26 mouse cellular contexts compared by ENCODE assay signal in genomic region chr2:19512381-19512780, GRCm38 (mm10). TPM values are rescaled to one million over a fixed set of nuclear protein-coding genes. Genes with fewer than 3 reads are reported as not detected.
"Had no signal": no experiment of that assay in that cellular context is flagged by ENCODE, and none has a peak within 500 bp of the region (broad histone marks: within the 10 kb centered on the region; RNA-seq: fewer than 3 reads in every experiment).

No protein-coding gene starts in this region.

- H3K4me1 ChIP-seq: limb, embryonic 15.5 days; midbrain, embryonic 12.5 days; midbrain, embryonic 15.5 days; neural tube, embryonic 13.5 days; stomach, embryonic 15.5 days had no signal

- H3K36me3 ChIP-seq: limb, embryonic 12.5 days; limb, embryonic 15.5 days; midbrain, embryonic 12.5 days; midbrain, embryonic 15.5 days; neural tube, embryonic 13.5 days; stomach, embryonic 15.5 days had no signal

- H3K9me3 ChIP-seq: limb, embryonic 12.5 days; limb, embryonic 15.5 days; midbrain, embryonic 12.5 days; midbrain, embryonic 15.5 days; neural tube, embryonic 13.5 days; stomach, embryonic 15.5 days had no signal

- ATAC-seq: intestine, postnatal 0 days; liver, postnatal 0 days; lung, postnatal 0 days; midbrain, embryonic 15.5 days had no signal

- H3K9ac ChIP-seq: limb, embryonic 12.5 days; limb, embryonic 15.5 days; liver, embryonic 14.5 days; liver, postnatal 0 days; lung, embryonic 14.5 days; midbrain, embryonic 12.5 days; midbrain, embryonic 15.5 days; neural tube, embryonic 13.5 days; stomach, embryonic 15.5 days had no signal

- DNase-seq: left cerebral cortex, postnatal 4 days; liver, postnatal 0 days; lung, embryonic 14.5 days; retina, postnatal 1 day; right cerebral cortex, postnatal 25 days; spleen, adult 18-20 months; thymus, postnatal 25 days had no signal

- H3K27ac ChIP-seq: limb, embryonic 12.5 days; limb, embryonic 15.5 days; liver, embryonic 14.5 days; macrophage; midbrain, embryonic 12.5 days; midbrain, embryonic 15.5 days; neural tube, embryonic 13.5 days; stomach, embryonic 15.5 days had no signal

- H3K27me3 ChIP-seq: neural tube, embryonic 13.5 days; stomach, embryonic 15.5 days had no signal

- H3K4me3 ChIP-seq: limb, embryonic 12.5 days; limb, embryonic 15.5 days; midbrain, embryonic 12.5 days; midbrain, embryonic 15.5 days; myocyte; neural tube, embryonic 13.5 days; stomach, embryonic 15.5 days had no signal

- H3K4me2 ChIP-seq: limb, embryonic 12.5 days; limb, embryonic 15.5 days; liver, embryonic 11.5 days; lung, embryonic 14.5 days; midbrain, embryonic 12.5 days; midbrain, embryonic 15.5 days; neural tube, embryonic 13.5 days; stomach, embryonic 15.5 days had no signal

RNA-seq across cellular contexts. Expression of gene 4921504E06Rik, which starts 41.3 kb away (rescaled TPM):
- total RNA-seq: layer of hippocampus, postnatal 14 days; left cerebral cortex, adult 8-10 months; left cerebral cortex, postnatal 14 days; left cerebral cortex, postnatal 4 days; megakaryocyte, adult 5-6 weeks; neutrophil, adult 5-6 weeks had no signal
- polyA plus RNA-seq: intestine, embryonic 14.5 days; intestine, postnatal 0 days; limb, embryonic 12.5 days; limb, embryonic 15.5 days; liver, embryonic 11.5 days; liver, embryonic 14.5 days; liver, postnatal 0 days; lung, embryonic 14.5 days; macrophage; midbrain, embryonic 12.5 days; midbrain, embryonic 15.5 days; myocyte; neural tube, embryonic 13.5 days; stomach, embryonic 15.5 days; thymus, postnatal 0 days had no signal
